Mouse (Mus musculus): ENCODE measurements around the gene Lsg1.

Gene Lsg1

DNA sequence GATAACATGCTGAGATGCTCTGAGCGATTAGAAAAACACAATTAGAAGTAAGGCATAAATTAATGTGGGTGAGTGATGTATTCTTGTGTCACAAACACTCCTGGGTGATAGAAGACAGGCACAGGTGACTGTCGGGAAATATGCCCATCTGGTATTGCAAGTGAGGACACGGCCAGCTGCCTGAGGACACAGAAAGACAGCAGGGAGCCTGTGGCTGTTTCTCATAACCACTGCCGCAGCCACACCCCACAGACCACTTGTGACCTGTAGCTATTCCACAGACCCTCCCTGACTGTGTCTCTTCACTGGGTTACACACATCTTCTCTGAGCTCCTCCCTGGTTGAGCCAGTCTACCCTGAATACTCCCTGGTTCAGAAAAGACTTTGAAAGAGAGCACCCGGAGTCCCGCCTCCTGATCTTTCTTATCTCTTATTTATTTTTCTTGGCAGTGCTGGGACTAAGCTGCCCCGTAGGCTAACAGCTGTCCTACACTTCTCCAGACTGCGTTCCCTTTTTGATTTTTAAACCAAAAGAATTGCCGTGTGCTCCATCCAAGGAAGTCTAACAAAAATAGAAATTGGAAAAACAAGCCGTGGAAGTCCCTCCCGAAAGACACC, 69.6 kb downstream of the Lsg1 start:
- DNase-seq (ENCODE audit: low spot score in 2 of 2) = no peak

DNA sequence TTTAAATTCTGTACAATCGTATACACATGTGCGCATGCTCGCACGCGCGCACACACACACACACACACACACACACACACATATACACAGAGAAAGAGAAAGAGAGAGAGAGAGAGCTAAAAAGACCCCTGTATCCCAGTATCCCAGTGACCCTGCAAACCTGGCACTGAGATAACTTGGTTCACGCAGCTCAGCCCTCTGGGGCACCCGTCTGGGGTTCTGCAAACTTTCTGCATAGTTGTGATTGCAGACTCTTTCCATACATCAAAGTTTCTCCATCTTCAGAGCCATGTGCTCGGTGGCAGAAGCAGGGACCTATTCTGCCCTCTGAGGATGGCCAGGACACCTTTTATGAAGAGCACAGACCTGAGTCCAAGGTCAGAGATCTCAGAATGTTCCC, 70.4 kb downstream of the Lsg1 start:
- DNase-seq (ENCODE audit: low spot score in 2 of 2) = no peak

DNA sequence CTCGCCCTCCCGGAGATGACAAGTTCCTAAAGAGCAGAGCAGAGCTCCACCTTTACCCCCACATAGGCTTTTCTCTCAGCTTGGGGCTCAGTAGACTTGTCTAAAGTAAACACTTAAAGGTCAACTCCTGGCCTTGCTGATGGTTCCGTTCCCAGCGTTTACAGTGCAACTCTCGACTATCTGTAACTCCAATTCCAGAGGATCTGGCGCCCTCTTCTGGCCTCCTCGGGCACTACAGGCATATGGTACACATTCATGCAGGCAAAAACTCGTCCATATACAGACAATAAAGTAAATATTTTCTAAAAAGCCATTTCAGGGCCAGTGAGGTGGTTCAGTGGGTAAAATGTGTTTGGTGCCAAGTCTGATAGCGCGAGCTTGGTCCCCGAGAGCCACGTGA, 72.0 kb downstream of the Lsg1 start:
- no peak for DNase-seq (ENCODE audit: low spot score in 2 of 2)

DNA sequence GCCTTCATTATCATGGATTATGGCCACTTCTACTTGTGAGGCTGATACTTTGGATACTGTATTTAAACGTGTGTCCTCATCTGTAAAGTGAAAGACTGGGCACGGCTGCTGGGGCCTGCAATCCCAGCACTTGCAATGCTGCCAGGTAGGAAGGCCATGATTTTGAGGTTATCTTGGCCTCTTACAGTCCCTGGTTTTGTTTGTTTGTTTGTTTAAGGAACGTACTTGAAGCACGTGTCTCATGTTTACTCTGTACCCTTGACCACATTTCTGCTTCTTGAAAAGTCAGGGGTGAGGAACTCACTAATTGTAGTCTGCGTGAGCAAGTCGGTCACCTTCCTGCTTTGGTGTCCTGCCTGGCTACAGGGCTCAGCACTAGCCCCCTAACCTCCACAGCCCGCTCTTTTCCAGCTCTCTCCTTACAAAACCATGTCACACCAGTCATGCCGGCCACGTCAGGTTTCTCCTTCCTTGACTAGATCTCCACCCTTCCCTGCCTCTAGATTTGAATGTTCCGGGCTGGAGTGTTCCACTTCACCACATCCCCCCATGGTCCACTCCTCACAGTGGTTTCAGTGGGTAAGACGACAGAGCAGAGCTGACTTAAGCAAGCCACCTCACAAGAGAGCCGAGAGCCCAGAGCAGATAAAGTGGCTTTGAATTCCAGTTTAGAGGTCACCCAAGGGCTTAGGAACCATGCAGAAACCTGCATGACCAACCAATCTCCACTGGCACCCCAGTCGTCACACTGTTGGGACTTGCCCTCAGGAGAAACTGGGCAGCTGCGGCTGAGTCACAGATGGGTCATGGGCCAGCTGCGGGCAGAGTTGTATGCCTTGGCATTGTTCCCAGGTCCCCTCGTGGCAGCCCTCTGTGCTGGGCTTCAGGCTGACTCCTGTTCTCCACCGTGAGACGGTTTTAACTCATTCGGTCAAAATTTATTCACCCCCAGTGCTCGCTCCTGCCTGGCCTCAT, 74.1 kb downstream of the Lsg1 start:
- DNase-seq (ENCODE audit: low spot score in 2 of 2) = peak in 1 of 2 experiments; percentile 62

DNA sequence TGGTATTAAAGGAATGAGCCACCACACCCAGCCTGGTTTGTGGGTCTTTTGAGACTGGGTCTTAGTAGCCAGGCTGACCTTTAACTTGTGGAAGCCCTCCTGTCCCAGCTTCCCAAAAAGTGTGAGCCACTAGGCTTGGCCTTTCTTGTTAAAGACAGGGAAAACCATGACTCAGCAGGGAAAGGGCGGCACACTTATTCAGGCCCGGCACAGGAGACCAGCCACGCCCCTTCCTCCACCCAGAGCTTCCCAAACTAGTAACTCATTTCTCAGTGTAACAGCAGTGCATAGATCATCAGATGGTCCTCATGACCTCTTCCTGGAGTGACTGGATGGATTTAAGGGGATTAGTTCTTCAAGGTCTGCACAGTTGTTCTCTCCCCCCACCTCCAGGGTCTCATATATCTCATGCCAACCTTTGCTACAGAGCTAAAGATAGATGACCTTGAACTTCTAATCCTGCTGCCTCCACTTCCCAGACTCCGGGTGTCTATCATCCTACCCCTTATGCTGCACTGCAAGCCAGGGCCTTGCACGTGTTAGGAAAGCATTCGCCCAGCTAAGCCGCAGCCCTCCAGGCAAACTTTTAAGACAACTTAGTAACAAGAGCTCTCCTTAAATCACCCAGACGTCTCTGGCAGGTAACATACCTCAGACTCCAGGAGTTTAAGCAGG, 74.9 kb downstream of the Lsg1 start:
- no peak for DNase-seq (ENCODE audit: low spot score in 2 of 2)

DNA sequence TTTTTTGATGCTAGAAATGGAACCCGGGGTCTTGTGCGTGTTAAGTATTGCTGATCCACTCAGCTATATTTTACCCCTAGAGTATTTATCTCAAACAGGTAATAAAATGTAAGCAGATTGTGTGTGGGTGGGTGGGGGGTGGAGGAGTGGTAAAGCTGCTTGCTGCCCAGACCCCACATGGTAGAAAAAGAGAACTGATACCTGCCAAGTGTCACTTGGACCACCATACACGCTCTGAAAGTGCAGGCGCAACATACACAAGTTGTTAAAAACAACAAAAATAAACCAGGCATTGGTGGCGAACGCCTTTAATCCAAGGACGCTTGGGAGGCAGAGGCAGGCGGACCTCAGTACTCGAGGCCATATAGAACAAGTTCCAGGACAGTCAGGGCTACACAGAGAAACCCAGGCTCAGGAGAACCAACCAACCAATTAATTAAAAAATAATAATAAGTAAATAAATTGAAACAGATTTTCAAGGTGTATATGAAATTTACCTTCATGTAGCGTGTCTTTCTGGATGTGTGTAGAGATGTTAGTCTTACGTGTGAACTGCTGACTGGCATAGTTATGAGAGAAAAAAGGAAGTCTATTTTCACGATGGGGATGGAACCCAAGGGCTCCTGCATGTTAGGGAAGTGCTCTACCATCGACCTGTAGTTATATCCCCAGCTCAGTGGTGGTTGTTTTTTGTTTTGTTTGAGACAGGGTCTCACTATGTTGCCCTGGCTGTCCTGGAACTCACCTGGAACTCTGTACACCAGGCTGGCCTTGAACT, 75.6 kb downstream of the Lsg1 start:
- DNase-seq (ENCODE audit: low spot score in 2 of 2) = no peak

DNA sequence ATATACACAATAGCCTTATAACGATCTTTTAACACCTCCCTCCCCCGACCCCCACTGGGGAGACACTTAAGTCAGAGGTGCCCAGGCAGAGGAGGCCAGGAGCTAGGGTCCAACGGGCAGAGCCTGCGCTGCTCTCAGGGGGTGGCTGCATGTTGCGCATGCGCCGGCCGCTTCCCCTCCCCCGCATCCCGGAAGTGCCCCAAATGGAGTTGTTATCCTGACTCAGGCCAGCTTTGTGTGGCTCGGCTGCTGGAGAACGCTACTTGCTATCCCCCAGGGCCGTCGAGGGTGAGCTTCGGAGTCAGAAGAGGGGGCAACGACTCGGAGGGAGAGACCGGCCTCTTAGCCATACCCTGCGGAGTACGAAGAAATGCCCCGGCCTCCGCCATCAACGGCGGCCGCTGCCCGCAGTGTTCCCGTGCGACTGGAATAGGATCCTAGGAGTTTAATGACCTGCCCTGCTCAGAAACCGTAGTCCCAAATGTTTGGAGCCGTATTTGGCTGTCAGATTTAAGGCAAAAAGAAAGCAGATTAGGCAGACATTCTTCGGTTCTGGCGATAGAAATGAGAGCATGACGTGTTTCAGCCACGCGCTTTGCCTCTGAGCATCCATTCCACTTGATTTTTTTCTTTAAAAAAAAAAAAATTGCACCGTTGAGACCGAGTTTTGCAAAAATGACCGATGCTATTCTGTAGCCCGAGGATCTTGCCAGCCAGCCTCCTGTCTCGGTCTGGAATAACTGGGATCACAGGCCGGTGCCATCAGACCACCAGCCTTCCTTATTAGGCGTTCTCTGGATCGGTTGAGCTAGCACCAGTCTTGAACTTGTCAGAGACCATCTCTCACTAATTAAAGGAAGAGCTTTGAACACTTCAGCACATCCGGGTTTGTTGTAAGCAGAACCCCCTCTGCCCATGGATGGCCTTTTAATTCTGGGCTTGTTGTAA, 76.6 kb downstream of the Lsg1 start:
- peak; percentile 82 to 87 for DNase-seq (ENCODE audit: low spot score in 2 of 2)

Data from cerebellum, postnatal 4 days (tissue).